Mouse (Mus musculus) left cerebral cortex, postnatal 4 days (tissue): ENCODE measurements at regions not wholly inside any gene's neighbourhood (a gene's known extent, or its start where the extent isn't known, plus 50 kb on each side); places are given as distances from the start of the nearest gene placed in this dataset.

ENCODE experiments used
- DNase-seq: peaks from one replicate; pipeline ENCODE4 v3.0.0-alpha.2; 2022
- intact Hi-C: fragments of 180-260 bp; cut with DNase I; formaldehyde crosslinking; loops from one replicate; pipeline ENCODE4 v1.15.1; 2025

DNA sequence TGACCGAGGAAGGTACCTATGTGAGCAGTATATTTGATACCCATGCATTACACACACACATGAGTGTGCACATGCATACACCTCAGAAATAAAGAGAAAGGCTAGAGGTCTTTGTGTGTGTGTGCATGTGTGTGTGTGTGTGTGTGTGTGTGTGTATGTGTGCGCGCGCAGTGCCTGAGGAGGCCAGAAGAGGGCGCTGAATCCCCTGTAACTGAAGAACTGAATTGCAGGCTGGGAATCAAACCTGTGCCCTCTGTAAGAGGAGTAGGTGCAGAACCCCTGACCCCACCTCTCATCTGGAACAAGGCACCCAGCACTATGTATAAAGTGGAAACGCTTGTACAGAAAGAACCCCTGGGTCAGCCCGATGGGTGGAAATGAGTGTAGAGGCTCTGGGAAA is 125.0 kb downstream of the Bmp7 start:
- DNase-seq: no peak
- intact Hi-C loops: no loop called here

DNA sequence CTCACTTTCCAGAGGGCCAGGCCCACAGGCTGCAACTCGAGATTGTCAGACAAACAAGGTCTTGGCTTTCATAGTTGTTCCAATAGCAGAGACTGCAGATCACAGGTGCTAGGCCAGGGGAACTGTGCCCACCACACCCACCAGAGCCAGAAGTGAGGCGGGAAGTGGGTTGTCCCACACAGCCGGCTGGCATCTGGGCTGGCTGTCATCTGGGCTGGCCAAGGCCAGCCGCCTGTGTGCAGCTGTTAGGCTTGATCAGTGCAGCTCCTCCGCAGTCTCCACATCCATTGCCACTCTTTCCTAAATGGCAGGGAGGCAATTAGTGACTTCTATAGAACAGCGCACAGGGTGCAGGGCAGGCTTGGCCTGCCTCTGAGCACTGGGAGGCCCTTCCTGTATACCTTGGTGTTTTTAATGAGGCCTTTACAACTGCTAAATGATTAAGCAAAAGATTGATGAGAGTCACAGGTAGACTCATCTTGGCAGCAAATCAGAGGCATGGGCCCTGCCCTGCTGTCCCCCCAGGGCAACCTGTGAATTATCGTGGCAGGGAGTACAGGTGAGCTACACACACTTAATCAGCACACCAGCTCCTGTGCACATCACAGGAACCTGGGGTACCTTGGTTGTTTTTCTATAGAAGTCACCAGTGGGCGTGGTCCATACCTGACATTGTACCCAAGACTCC is 122.9 kb downstream of the Bmp7 start:
- intact Hi-C loops: no loop called here
- DNase-seq: no peak
